10 mouse cellular contexts compared by ENCODE assay signal in genomic region chr5:120235571-120235970, GRCm38 (mm10).
DNase-seq lines count a peak whose midpoint lies in the region; ATAC-seq and TF ChIP-seq lines count a peak whose summit lies in the region.
"Had no signal": no experiment of that assay in that cellular context is flagged by ENCODE, and none has a peak within 500 bp of the region (broad histone marks: within the 10 kb centered on the region; RNA-seq: fewer than 3 reads in every experiment).

No protein-coding gene starts in this region.

- H3K27me3 ChIP-seq in lung, embryonic 14.5 days (ENCODE audit: insufficient read depth, low read length), result peaks cover 3% of the 10 kb centered on the region; the same call in 1 of the 2 replicates

- H3K36me3 ChIP-seq in lung, embryonic 14.5 days (ENCODE audit: insufficient read depth), result no peaks in the 10 kb centered on the region
- H3K36me3 ChIP-seq: G1E had no signal

- TF ChIP-seq CTCF in lung, embryonic 14.5 days (IDR thresholded peaks at IDR 0.05; ENCODE audit: low read depth), result no peak

- ATAC-seq in lung, embryonic 14.5 days (ENCODE audit: insufficient read depth), result no peak

- H3K27ac ChIP-seq in lung, embryonic 14.5 days (ENCODE audit: low read depth), result no peak overlapping the region

- WGBS in lung, embryonic 14.5 days, result 49% methylated on average over 11 of the region's 11 CpGs

- no peaks in the 10 kb centered on the region for H3K9me3 ChIP-seq in lung, embryonic 14.5 days (ENCODE audit: low read depth, low read length)
- H3K9me3 ChIP-seq: G1E; megakaryocyte, embryonic 14.5 days had no signal

- no peak overlapping the region for H3K4me2 ChIP-seq in lung, embryonic 14.5 days

- peak; percentile 54 for DNase-seq in lung, embryonic 14.5 days
- DNase-seq in lung, adult 18-20 months, result no peak
- DNase-seq in frontal cortex, postnatal 14 days (ENCODE audit: low spot score in 2 of 2), result peak; percentile 36 to 48
- peak; percentile 62 to 80 for DNase-seq in left cerebral cortex, postnatal 10 days (ENCODE audit: extremely low spot score in 1 of 2, low spot score in 2 of 2)
- peak; percentile 11 to 30 for DNase-seq in right cerebral cortex, postnatal 36 days (ENCODE audit: low spot score in 2 of 2)
- DNase-seq in thymus, postnatal 14 days, result no peak
- DNase-seq in testis, postnatal 14 days (ENCODE audit: low spot score), result no peak
- DNase-seq: gastrocnemius, postnatal 14 days had no signal

- H3K4me1 ChIP-seq in lung, embryonic 14.5 days (ENCODE audit: insufficient read depth), result no peaks in the 10 kb centered on the region

- H3K4me3 ChIP-seq in lung, embryonic 14.5 days (ENCODE audit: low read depth, low read length), result no peak overlapping the region
- H3K4me3 ChIP-seq: megakaryocyte, embryonic 14.5 days had no signal

- intact Hi-C loops in left cerebral cortex, postnatal 10 days (cut with DNase I), result no loop called here

- H3K9ac ChIP-seq in lung, embryonic 14.5 days, result no peak overlapping the region

Comparison
In these comparisons a context has a peak if more than half of its experiments do, and no peak if none do; other contexts are left out.
1. DNase-seq: peak in lung, embryonic 14.5 days (single experiment), frontal cortex, postnatal 14 days (2 of 2), left cerebral cortex, postnatal 10 days (2 of 2) and right cerebral cortex, postnatal 36 days (2 of 2); none in lung, adult 18-20 months (0 of 2), thymus, postnatal 14 days (single experiment) and testis, postnatal 14 days (single experiment).